Mouse (Mus musculus): ENCODE measurements around the gene Fbxl19. TPM values are rescaled to one million over a fixed set of nuclear protein-coding genes. Genes with fewer than 3 reads are reported as not detected.

The Fbxl19 gene
- total and polyA plus RNA-seq, 2 experiments: 1.9 to 4.7 TPM

DNA sequence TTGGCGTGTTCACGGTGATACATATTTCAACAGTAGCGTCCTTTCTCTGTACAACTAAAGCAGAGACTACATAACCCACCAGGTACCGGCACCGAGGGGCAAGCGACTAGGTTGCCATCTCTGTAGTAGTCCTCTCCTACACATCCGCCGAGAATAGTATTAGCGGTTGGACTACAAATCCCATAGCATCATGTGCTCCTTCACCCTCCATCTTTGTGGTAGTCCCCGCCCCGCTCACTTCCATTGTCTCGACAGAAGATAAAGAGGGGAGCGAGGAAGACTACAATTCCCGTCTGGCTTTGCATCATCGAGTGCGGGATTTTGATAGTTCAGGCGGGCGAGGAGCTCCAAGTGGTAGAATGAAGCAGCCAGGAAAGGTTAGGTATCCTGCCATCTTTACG is 908 bp downstream of the Fbxl19 start:
- peaks cover 2% of the 10 kb centered on the region; the same call in 1 of the 2 replicates for H3K4me1 ChIP-seq (ENCODE audit: control insufficient read depth, insufficient read depth, low read length)
- H3K27me3 ChIP-seq (ENCODE audit: control insufficient read depth, insufficient read depth, low read length): no peaks in the 10 kb centered on the region
- H3K9ac ChIP-seq (ENCODE audit: low read depth, low read length): peak overlapping the region; percentile 65
- no peaks in the 10 kb centered on the region for H3K79me2 ChIP-seq (ENCODE audit: control insufficient read depth, insufficient read depth, low read length)
- H3K27ac ChIP-seq (replicated peaks; ENCODE audit: insufficient read depth, low read depth, low read length): peak overlapping the region; percentile 82
- H3K36me3 ChIP-seq (ENCODE audit: control insufficient read depth, insufficient read depth, low read length): no peaks in the 10 kb centered on the region
- peak overlapping the region; percentile 78 for H3K4me3 ChIP-seq (ENCODE audit: insufficient read depth, low read depth, low read length)
- TF ChIP-seq CTCF (IDR thresholded peaks at IDR 0.05; ENCODE audit: low read depth, low read length) (no peak), POLR2A (IDR thresholded peaks at IDR 0.05; ENCODE audit: extremely low read depth, insufficient read depth, low read length) (no peak)
- DNase-seq (ENCODE audit: extremely low read depth, low read depth, low spot score): peak; percentile 97
- under 1% methylated on average over 19 of the region's 19 CpGs for WGBS

DNA sequence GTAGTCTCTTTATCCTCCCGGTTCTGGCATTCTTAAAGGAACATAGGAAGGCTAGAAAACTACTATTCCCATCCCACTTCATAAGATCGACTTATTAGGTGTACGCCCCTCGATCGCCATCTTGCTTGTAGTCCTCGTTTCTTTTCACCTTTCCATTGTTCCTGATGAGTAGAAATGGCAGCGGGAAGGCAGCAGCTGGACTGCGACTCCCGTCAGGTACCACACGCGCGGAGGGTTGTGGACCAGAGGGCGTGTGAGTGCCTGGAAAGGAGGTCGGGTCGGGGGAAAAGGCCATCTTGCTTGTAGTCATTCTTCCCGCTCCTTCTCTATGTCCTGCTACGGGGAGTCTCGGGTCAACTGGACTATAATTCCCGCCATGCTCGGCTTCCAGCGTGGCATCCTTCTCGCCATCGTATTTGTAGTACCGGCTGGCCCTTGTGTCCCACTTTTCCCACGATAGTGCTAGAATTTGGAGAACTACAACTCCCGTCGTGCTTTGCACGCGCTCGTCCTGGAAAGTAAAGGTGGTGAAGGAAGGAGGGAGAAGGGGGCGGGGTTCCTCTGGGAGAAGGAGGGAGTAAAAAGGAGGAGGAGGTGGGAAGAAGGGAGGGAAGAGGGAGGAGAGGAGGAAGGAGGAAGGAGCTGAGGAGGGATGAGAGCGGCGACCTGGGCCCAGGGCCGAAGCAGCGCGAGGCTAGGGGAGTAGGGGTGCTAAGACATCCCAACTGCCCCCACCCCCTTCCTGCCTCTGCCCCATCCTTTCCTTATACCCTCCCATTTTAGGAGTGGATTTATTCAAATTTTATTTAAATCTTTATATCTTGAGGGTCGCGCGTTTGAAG is 1.5 kb downstream of the Fbxl19 start:
- peak overlapping the region; percentile 69 for H3K4me3 ChIP-seq (ENCODE audit: insufficient read depth, low read depth, low read length)
- H3K27me3 ChIP-seq (ENCODE audit: control insufficient read depth, insufficient read depth, low read length): no peaks in the 10 kb centered on the region
- DNase-seq (ENCODE audit: extremely low read depth, low read depth, low spot score): peak; percentile 100
- H3K27ac ChIP-seq (replicated peaks; ENCODE audit: insufficient read depth, low read depth, low read length): peak overlapping the region; percentile 36; the same call in 1 of the 2 replicates
- no peaks in the 10 kb centered on the region for H3K79me2 ChIP-seq (ENCODE audit: control insufficient read depth, insufficient read depth, low read length)
- H3K36me3 ChIP-seq (ENCODE audit: control insufficient read depth, insufficient read depth, low read length): no peaks in the 10 kb centered on the region; the same call in 1 of the 2 replicates
- peaks cover 2% of the 10 kb centered on the region; the same call in 1 of the 2 replicates for H3K4me1 ChIP-seq (ENCODE audit: control insufficient read depth, insufficient read depth, low read length)
- peak overlapping the region; percentile 34; the same call in 1 of the 2 replicates for H3K9ac ChIP-seq (ENCODE audit: low read depth, low read length)
- under 1% methylated on average over 39 of the region's 39 CpGs for WGBS
- TF ChIP-seq CTCF (IDR thresholded peaks at IDR 0.05; ENCODE audit: low read depth, low read length) (no peak), POLR2A (IDR thresholded peaks at IDR 0.05; ENCODE audit: extremely low read depth, insufficient read depth, low read length) (no peak)

DNA sequence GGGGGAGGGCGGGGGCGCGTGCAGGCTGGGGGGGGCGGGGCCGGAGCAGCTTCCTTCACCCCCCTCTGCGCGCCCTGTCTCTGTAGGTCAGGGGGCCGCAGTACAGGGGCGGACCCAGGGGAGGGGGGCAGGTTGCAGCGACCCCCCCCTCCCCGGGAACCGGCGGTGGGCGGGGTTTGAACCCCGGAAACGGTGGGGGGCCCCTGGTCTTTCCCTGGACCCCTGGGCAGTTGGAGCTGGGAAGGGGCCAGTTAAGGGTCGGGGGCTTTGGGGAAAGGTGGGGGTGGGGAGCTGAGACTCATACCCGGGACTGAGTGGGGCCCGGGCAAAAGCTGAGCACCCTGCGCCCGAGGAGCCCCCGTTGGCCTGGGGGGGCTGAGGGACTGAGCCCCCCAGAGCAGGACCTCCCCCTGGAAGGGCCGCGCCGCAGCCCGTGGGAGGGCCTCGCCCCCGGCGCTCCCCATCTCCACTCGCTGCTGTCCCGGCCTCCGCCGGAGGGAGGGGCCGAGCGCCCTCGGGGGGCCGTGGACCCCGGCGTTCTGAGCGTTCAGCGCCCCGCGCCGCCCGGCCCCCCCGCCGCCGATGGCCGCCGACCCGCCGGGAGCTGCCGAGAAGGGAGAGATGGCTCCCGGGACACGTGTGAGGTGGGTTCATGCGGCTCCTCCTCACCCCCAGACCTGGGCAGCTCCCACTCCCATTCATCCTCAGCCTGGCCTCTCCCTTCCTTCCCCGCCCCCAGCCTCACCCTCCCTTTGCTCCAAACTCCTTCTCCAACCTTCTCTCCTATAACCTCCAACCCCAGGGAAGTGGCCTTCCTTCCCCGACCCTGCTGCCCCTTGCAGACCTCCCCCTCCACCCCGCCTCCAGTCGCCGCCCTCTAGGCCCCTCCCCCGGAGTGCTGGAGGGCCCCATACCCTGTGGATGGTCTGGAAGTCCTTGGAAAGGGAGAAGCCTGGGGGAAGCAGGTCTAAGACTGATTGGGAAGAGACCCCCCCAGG is 2.5 kb downstream of the Fbxl19 start:
- H3K27me3 ChIP-seq (ENCODE audit: control insufficient read depth, insufficient read depth, low read length): no peaks in the 10 kb centered on the region
- DNase-seq (ENCODE audit: extremely low read depth, low read depth, low spot score): no peak
- WGBS: 9% methylated on average over 61 of the region's 62 CpGs
- no peak overlapping the region for H3K27ac ChIP-seq (replicated peaks; ENCODE audit: insufficient read depth, low read depth, low read length)
- H3K4me1 ChIP-seq (ENCODE audit: control insufficient read depth, insufficient read depth, low read length): peaks cover 2% of the 10 kb centered on the region; the same call in 1 of the 2 replicates
- peaks cover 3% of the 10 kb centered on the region; the same call in 1 of the 2 replicates for H3K36me3 ChIP-seq (ENCODE audit: control insufficient read depth, insufficient read depth, low read length)
- no peaks in the 10 kb centered on the region for H3K79me2 ChIP-seq (ENCODE audit: control insufficient read depth, insufficient read depth, low read length)
- peak overlapping the region; percentile 69; the same call in 1 of the 2 replicates for H3K4me3 ChIP-seq (ENCODE audit: insufficient read depth, low read depth, low read length)
- H3K9ac ChIP-seq (ENCODE audit: low read depth, low read length): peak overlapping the region; percentile 52
- TF ChIP-seq POLR2A (IDR thresholded peaks at IDR 0.05; ENCODE audit: extremely low read depth, insufficient read depth, low read length): no peak
- no peak for TF ChIP-seq CTCF (IDR thresholded peaks at IDR 0.05; ENCODE audit: low read depth, low read length)

- Histone ChIP-seq H3K4me1 (ENCODE audit: control insufficient read depth, insufficient read depth, low read length) (peaks cover 2% of the 10 kb centered on the region; the same call in 1 of the 2 replicates), H3K36me3 (ENCODE audit: control insufficient read depth, insufficient read depth, low read length) (peaks cover 5% of the 10 kb centered on the region; the same call in 1 of the 2 replicates), H3K79me2 (ENCODE audit: control insufficient read depth, insufficient read depth, low read length) (no peaks in the 10 kb centered on the region), H3K4me3 (ENCODE audit: insufficient read depth, low read depth, low read length) (no peak overlapping the region), H3K9ac (ENCODE audit: low read depth, low read length) (no peak overlapping the region), H3K27ac (replicated peaks; ENCODE audit: insufficient read depth, low read depth, low read length) (no peak overlapping the region), H3K27me3 (ENCODE audit: control insufficient read depth, insufficient read depth, low read length) (no peaks in the 10 kb centered on the region)
- 89% methylated on average over 6 of the region's 6 CpGs for WGBS
- DNase-seq (ENCODE audit: extremely low read depth, low read depth, low spot score): no peak
- TF ChIP-seq CTCF (IDR thresholded peaks at IDR 0.05; ENCODE audit: low read depth, low read length) (no peak), POLR2A (IDR thresholded peaks at IDR 0.05; ENCODE audit: extremely low read depth, insufficient read depth, low read length) (no peak)
These were observed 3.4 kb downstream of the Fbxl19 start for GRCm38 (mm10) chr7:127747559-127748234.

DNA sequence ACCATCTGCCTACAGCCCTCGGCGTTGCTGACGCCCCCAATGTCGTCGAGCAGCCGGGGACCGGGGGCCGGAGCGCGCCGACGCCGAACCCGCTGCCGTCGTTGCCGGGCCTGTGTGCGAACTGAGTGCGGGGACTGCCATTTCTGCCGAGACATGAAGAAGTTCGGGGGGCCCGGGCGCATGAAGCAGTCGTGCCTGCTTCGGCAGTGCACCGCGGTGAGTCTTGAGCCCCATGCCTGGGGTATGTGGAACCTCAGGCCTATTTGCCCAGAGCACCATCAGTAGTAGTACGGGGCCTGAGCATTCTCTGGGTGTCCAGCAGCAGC is 3.9 kb downstream of the Fbxl19 start:
- peaks cover 7% of the 10 kb centered on the region; the same call in 1 of the 2 replicates for H3K36me3 ChIP-seq (ENCODE audit: control insufficient read depth, insufficient read depth, low read length)
- H3K79me2 ChIP-seq (ENCODE audit: control insufficient read depth, insufficient read depth, low read length): no peaks in the 10 kb centered on the region
- no peak overlapping the region for H3K9ac ChIP-seq (ENCODE audit: low read depth, low read length)
- peaks cover 2% of the 10 kb centered on the region; the same call in 1 of the 2 replicates for H3K4me1 ChIP-seq (ENCODE audit: control insufficient read depth, insufficient read depth, low read length)
- TF ChIP-seq CTCF (IDR thresholded peaks at IDR 0.05; ENCODE audit: low read depth, low read length) (no peak), POLR2A (IDR thresholded peaks at IDR 0.05; ENCODE audit: extremely low read depth, insufficient read depth, low read length) (no peak)
- H3K27ac ChIP-seq (replicated peaks; ENCODE audit: insufficient read depth, low read depth, low read length): no peak overlapping the region
- WGBS: 95% methylated on average over 28 of the region's 28 CpGs
- H3K27me3 ChIP-seq (ENCODE audit: control insufficient read depth, insufficient read depth, low read length): no peaks in the 10 kb centered on the region
- no peak for DNase-seq (ENCODE audit: extremely low read depth, low read depth, low spot score)
- H3K4me3 ChIP-seq (ENCODE audit: insufficient read depth, low read depth, low read length): no peak overlapping the region
